Mouse (Mus musculus): ENCODE results near the gene 4930595D18Rik.

GRCm38 (mm10) chr12:111144598-111144997 lies 39.7 kb downstream of the 4930595D18Rik start:
- no peak for TF ChIP-seq CTCF (IDR thresholded peaks at IDR 0.05; ENCODE audit: borderline replicate concordance, insufficient read depth, low read length)
- no peak for TF ChIP-seq POLR2A (IDR thresholded peaks at IDR 0.05; ENCODE audit: low read depth, low read length)

Data from embryonic fibroblast, embryonic 13.5 days (primary cell).